8 mouse cellular contexts compared by ENCODE assay signal in genomic region chr11:100622714-100623113, GRCm38 (mm10). TPM values are rescaled to one million over a fixed set of nuclear protein-coding genes. Genes with fewer than 3 reads are reported as not detected.
DNase-seq lines count a peak whose midpoint lies in the region; ATAC-seq and TF ChIP-seq lines count a peak whose summit lies in the region.

No protein-coding gene starts in this region.

- no peaks in the 10 kb centered on the region for H3K27me3 ChIP-seq in C2C12 (ENCODE audit: control insufficient read depth, insufficient read depth, insufficient read length)
- no peaks in the 10 kb centered on the region for H3K27me3 ChIP-seq in erythroblast, embryonic 14.5 days (ENCODE audit: control insufficient read depth)
- H3K27me3 ChIP-seq in heart, embryonic 12.5 days (replicated peaks), result no peaks in the 10 kb centered on the region
- H3K27me3 ChIP-seq in liver, embryonic 12.5 days (replicated peaks), result no peaks in the 10 kb centered on the region
- no peaks in the 10 kb centered on the region for H3K27me3 ChIP-seq in stomach, embryonic 15.5 days (replicated peaks)

- peak; percentile 98 for DNase-seq in brain, embryonic 14.5 days (ENCODE audit: low read depth)
- peak; percentile 97 for DNase-seq in kidney, postnatal 10 days
- DNase-seq in natural killer cell, adult 2 months (ENCODE audit: low spot score in 2 of 2), result peak; percentile 93 to 95

- H3K36me3 ChIP-seq in C2C12 (ENCODE audit: control insufficient read depth, insufficient read depth), result peaks cover 17% of the 10 kb centered on the region
- peaks cover 31% of the 10 kb centered on the region for H3K36me3 ChIP-seq in erythroblast, embryonic 14.5 days (ENCODE audit: control insufficient read depth)
- peaks cover 30% of the 10 kb centered on the region for H3K36me3 ChIP-seq in heart, embryonic 12.5 days
- peaks cover 30% of the 10 kb centered on the region for H3K36me3 ChIP-seq in liver, embryonic 12.5 days
- H3K36me3 ChIP-seq in stomach, embryonic 15.5 days, result peaks cover 10% of the 10 kb centered on the region; the same call in 1 of the 2 replicates

- peaks cover 68% of the 10 kb centered on the region for H3K4me1 ChIP-seq in erythroblast, embryonic 14.5 days (ENCODE audit: control insufficient read depth)
- H3K4me1 ChIP-seq in heart, embryonic 12.5 days (replicated peaks), result peaks cover 29% of the 10 kb centered on the region
- H3K4me1 ChIP-seq in liver, embryonic 12.5 days, result peaks cover 64% of the 10 kb centered on the region
- peaks cover 25% of the 10 kb centered on the region for H3K4me1 ChIP-seq in stomach, embryonic 15.5 days

- peak; percentile 77 for TF ChIP-seq CTCF in C2C12 (IDR thresholded peaks at IDR 0.05; ENCODE audit: control insufficient read depth, insufficient read depth, insufficient read length)
- TF ChIP-seq CTCF in brain, embryonic 14.5 days (IDR thresholded peaks at IDR 0.05; ENCODE audit: borderline replicate concordance, extremely low read depth, insufficient read depth, insufficient read length), result peak; percentile 92

- H3K4me3 ChIP-seq in C2C12 (ENCODE audit: insufficient read depth, poor library complexity, severe bottlenecking), result peak overlapping the region; percentile 83
- peak overlapping the region; percentile 95 for H3K4me3 ChIP-seq in erythroblast, embryonic 14.5 days (replicated peaks)
- peak overlapping the region; percentile 78 for H3K4me3 ChIP-seq in heart, embryonic 12.5 days
- H3K4me3 ChIP-seq in liver, embryonic 12.5 days, result peak overlapping the region; percentile 88
- peak overlapping the region; percentile 65 for H3K4me3 ChIP-seq in stomach, embryonic 15.5 days (replicated peaks)

- peak overlapping the region; percentile 27 for H3ac ChIP-seq in C2C12 (ENCODE audit: control insufficient read depth, insufficient read length, low read depth)

- no peaks in the 10 kb centered on the region for H3K9me3 ChIP-seq in erythroblast, embryonic 14.5 days (ENCODE audit: control insufficient read depth, low read length)
- H3K9me3 ChIP-seq in heart, embryonic 12.5 days (replicated peaks), result no peaks in the 10 kb centered on the region
- no peaks in the 10 kb centered on the region for H3K9me3 ChIP-seq in liver, embryonic 12.5 days (replicated peaks)
- H3K9me3 ChIP-seq in stomach, embryonic 15.5 days, result no peaks in the 10 kb centered on the region

- peak overlapping the region; percentile 70 for H3K4me2 ChIP-seq in heart, embryonic 12.5 days
- peak overlapping the region; percentile 83 for H3K4me2 ChIP-seq in liver, embryonic 12.5 days
- H3K4me2 ChIP-seq in stomach, embryonic 15.5 days, result peak overlapping the region; percentile 58

- H3K79me3 ChIP-seq in C2C12 (ENCODE audit: low read depth), result peaks cover 18% of the 10 kb centered on the region

- peak overlapping the region; percentile 87 for H3K27ac ChIP-seq in heart, embryonic 12.5 days (ENCODE audit: poor library complexity, severe bottlenecking)
- H3K27ac ChIP-seq in liver, embryonic 12.5 days, result peak overlapping the region; percentile 80
- H3K27ac ChIP-seq in stomach, embryonic 15.5 days, result peak overlapping the region; percentile 93

- peaks cover 36% of the 10 kb centered on the region for H3K79me2 ChIP-seq in C2C12 (ENCODE audit: control insufficient read depth, insufficient read depth)

- ATAC-seq in heart, embryonic 12.5 days (ENCODE audit: insufficient number of reproducible peaks, low FRiP score), result peak; percentile 89
- ATAC-seq in liver, embryonic 12.5 days, result peak; percentile 80
- ATAC-seq in stomach, embryonic 15.5 days (ENCODE audit: insufficient read depth, low FRiP score, low read depth), result peak; percentile 81

- peak overlapping the region; percentile 76 for H3K9ac ChIP-seq in heart, embryonic 12.5 days
- peak overlapping the region; percentile 85 for H3K9ac ChIP-seq in liver, embryonic 12.5 days
- H3K9ac ChIP-seq in stomach, embryonic 15.5 days, result peak overlapping the region; percentile 64

- under 1% methylated on average over 24 of the region's 24 CpGs for WGBS in heart, embryonic 12.5 days
- WGBS in liver, embryonic 12.5 days (ENCODE audit: insufficient replicate concordance), result under 1% methylated on average over 24 of the region's 24 CpGs
- WGBS in stomach, embryonic 15.5 days, result 1% methylated on average over 24 of the region's 24 CpGs

- TF ChIP-seq POLR2A in brain, embryonic 14.5 days (IDR thresholded peaks at IDR 0.05; ENCODE audit: borderline replicate concordance, extremely low read depth, insufficient read depth, insufficient read length, poor library complexity, severe bottlenecking), result peak; percentile 62; the same call in 1 of the 2 replicates

TF ChIP-seq in C2C12, 6 proteins besides CTCF, POLR2A, EP300 and RAD21:
- TF ChIP-seq MAX (IDR thresholded peaks at IDR 0.05) (peak; percentile 51), FOSL1 (IDR thresholded peaks at IDR 0.05; ENCODE audit: insufficient read depth, low read length, poor library complexity, severe bottlenecking) (no peak), MYOD1 (IDR thresholded peaks at IDR 0.05; ENCODE audit: control insufficient read depth, insufficient read length, low read depth) (no peak)

RNA-seq across cellular contexts. Expression of gene Dnajc7, which starts 2.7 kb away (rescaled TPM):
- 89.7 TPM for polyA plus RNA-seq in C2C12 (2012; fragmentation: generic; extraction: Trizol)
- polyA plus RNA-seq in brain, embryonic 14.5 days (2012; rRNA removed), result 139 and 201 TPM in 2 replicates
- 3.2 and 4.0 TPM in 2 replicates for polyA plus RNA-seq in erythroblast, embryonic 14.5 days (2012)
- polyA plus RNA-seq in heart, embryonic 12.5 days (2016; fragmentation: Nextera tagmentation; extraction: Ambion mirVana), result 207 and 213 TPM in 2 replicates
- polyA plus RNA-seq in liver, embryonic 12.5 days (2016; fragmentation: Nextera tagmentation; extraction: Ambion mirVana), result 109 and 122 TPM in 2 replicates
- polyA plus RNA-seq in stomach, embryonic 15.5 days (2015; fragmentation: Nextera tagmentation; extraction: Ambion mirVana), result 213 and 214 TPM in 2 replicates

RNA-seq across cellular contexts. Expression of gene Nkiras2, which starts 3.7 kb away (rescaled TPM):
- 36.1 TPM for polyA plus RNA-seq in C2C12 (2012; fragmentation: generic; extraction: Trizol)
- 111 and 119 TPM in 2 replicates for polyA plus RNA-seq in brain, embryonic 14.5 days (2012; rRNA removed)
- polyA plus RNA-seq in erythroblast, embryonic 14.5 days (2012), result 3.2 and 4.0 TPM in 2 replicates
- 59.7 and 60.7 TPM in 2 replicates for polyA plus RNA-seq in heart, embryonic 12.5 days (2016; fragmentation: Nextera tagmentation; extraction: Ambion mirVana)
- 22.5 and 24.4 TPM in 2 replicates for polyA plus RNA-seq in liver, embryonic 12.5 days (2016; fragmentation: Nextera tagmentation; extraction: Ambion mirVana)
- 57.3 and 57.6 TPM in 2 replicates for polyA plus RNA-seq in stomach, embryonic 15.5 days (2015; fragmentation: Nextera tagmentation; extraction: Ambion mirVana)

RNA-seq across cellular contexts. Expression of gene Cnp, which starts 48.0 kb away (rescaled TPM):
- 10.2 TPM for polyA plus RNA-seq in C2C12 (2012; fragmentation: generic; extraction: Trizol)
- 18.1 and 22.4 TPM in 2 replicates for polyA plus RNA-seq in brain, embryonic 14.5 days (2012; rRNA removed)
- 0.09 and 0.11 TPM in 2 replicates for polyA plus RNA-seq in erythroblast, embryonic 14.5 days (2012)
- 21.6 and 22.1 TPM in 2 replicates for polyA plus RNA-seq in heart, embryonic 12.5 days (2016; fragmentation: Nextera tagmentation; extraction: Ambion mirVana)
- polyA plus RNA-seq in liver, embryonic 12.5 days (2016; fragmentation: Nextera tagmentation; extraction: Ambion mirVana), result 12.9 and 15.1 TPM in 2 replicates
- 35.3 and 42.7 TPM in 2 replicates for polyA plus RNA-seq in stomach, embryonic 15.5 days (2015; fragmentation: Nextera tagmentation; extraction: Ambion mirVana)

Comparison
In these comparisons a context has a peak if more than half of its experiments do, and no peak if none do; other contexts are left out.
1. Peak in every context shown above with its lines: DNase-seq, ATAC-seq, H3K4me3 ChIP-seq and H3K27ac ChIP-seq.
2. RNA of gene Dnajc7, which starts 2.7 kb away (polyA plus RNA-seq): 213 to 214 TPM in stomach, embryonic 15.5 days, 207 to 213 TPM in heart, embryonic 12.5 days, 139 to 201 TPM in brain, embryonic 14.5 days, 109 to 122 TPM in liver, embryonic 12.5 days and 89.7 TPM in C2C12 (single experiment); 3.2 to 4.0 TPM in erythroblast, embryonic 14.5 days; every median in the first group is over 10 times any median in the second.
3. RNA of gene Cnp, which starts 48.0 kb away (polyA plus RNA-seq): 35.3 to 42.7 TPM in stomach, embryonic 15.5 days, 18.1 to 22.4 TPM in brain, embryonic 14.5 days, 21.6 to 22.1 TPM in heart, embryonic 12.5 days, 12.9 to 15.1 TPM in liver, embryonic 12.5 days and 10.2 TPM in C2C12 (single experiment); 0.09 to 0.11 TPM in erythroblast, embryonic 14.5 days; every median in the first group is over 10 times any median in the second.